Mouse (Mus musculus) kidney, postnatal 25 days (tissue): ENCODE measurements around the gene Sspn.

Experiments used
- DNase-seq, 2 experiments: peaks; one replicate each; pipeline ENCODE4 v3.0.0; 2021; ENCODE audit warnings: mixed read lengths in 2 of 2

The Sspn gene

DNA sequence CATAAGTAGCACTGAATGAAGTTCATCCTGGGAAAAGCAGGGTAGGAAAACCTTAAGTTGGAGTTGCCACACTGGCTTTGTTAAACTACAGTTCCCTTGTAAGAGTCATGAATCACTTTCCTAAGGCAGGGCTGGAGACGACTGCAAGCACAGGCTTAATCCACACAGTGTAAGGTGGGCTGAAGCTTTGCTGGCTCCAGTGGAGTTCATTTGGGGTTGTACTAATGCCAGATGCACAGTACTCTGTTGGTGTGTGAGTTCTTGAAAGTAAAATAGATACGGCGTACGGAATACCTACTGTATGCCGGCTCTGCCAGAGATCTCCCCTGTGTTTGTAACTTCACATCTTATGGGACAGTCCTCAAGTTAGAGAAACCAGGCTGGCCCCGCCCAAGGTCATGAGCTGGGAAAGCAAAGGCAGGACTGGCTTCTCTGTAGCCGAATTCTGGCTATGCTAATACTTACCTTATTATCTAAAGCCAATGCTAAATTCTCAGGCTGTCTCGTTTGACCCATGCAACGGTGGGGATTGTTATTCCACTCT is 3.3 kb downstream of the Sspn start:
- no peak for DNase-seq

DNA sequence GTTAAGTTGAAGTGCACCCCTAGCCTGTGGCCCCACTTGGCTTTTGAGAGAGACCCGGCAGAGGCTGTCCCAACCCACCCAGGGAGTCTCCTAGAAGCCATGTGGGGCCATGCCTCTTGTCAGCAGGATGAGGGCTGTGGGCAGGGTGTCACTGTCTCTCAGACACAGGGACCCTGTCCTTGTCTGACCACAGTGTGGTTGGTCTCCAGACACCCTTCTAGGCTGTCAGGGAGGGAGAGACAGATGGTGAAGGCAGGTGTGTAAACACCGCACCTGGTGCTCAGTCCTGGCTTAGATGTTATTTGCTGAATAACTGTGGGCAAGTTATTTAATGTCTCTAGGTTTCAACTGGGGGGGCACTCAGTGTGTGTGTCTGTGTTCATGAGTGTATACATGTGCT is 4.5 kb downstream of the Sspn start:
- DNase-seq, result no peak

DNA sequence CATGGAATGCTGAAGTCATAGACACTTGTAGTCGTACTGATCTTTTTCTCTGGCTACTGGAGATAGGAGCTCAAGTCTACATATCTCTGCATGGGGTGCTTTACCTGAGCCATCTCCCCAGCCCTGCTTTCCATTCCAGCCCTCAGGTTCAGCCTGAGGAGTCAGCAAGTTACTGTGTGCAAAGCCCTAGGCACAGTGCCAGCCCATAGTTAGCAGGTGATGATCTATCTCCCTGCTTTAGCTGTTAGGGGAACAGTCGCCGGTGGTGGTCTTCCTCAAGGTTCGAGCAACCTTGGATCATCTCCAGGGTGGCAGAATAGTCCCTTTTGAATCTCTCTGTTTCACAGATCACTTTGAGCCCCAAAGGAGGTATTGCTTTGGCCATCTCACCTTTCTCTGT is 5.1 kb downstream of the Sspn start:
- peak; percentile 62 to 65 for DNase-seq

DNA sequence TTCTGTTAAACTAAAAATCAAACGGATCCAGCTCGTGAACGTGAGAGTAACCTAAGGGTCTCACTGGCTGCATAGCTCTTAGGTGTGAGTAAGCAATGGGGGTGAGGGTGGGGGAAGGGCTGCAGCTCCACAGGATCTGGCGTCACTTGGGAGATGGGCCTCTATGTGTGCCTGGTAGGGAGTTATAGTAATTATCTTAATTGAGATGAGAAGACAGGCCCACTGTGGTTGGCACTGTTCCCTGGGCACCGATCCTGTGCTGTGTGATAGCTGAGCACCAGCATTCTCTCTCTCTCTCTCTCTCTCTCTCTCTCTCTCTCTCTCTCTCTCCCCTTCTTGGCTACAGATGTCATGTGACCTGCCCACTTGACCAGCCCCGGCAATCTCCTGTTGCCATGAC is 9.4 kb downstream of the Sspn start:
- DNase-seq, result no peak

DNA sequence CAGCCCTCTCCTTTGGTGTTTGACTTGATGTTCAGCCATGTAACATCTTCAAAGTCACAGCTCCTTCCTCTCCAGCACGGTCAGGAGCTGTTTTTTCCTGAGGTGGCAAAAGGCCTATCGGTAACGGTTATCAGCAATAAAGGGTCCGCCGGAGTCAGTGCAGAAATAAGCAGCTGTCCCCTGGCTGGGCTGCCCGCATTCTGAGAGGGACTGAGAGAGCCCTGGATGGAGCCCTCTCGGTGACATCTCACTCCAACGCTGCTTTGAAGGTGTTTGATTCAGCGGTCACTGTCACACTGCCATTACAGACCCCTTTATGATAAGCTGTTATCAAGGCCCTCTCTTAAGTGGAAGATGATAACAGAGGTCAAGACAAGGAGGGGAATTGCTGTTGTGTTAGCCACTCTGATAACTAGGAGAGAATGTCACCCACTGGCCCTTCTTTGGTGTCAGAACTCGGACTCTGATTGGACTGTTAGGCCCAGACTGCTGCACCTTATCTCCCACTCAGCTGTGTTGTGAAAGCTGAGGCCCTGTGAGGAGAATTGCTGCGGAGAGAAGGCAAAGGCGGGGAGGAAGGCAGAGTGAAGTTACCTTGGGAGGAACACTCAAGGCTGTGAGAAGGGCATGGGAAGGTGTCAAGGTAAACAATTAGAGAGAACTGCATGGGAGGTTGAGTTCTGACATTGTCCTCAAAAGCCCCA is 11.0 kb downstream of the Sspn start:
- no peak for DNase-seq

DNA sequence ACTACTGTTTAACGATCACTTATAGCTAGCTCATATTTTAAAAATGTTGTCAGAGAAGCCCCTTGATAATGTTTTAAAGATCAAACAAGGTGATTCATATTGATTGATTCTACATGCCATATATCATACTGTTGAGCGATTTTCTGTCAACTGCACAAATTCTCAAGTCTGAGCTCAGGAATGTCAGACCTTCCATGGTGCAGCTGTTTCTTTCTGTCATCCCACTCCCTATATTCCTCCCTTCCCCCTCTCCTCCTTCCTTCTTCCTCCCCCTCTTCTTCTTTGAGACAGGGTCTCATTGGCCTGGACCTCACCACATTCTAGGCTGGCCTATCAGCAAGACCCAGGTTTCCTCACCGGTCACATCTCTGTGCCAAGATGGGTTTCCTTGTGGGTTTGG is 12.0 kb downstream of the Sspn start:
- DNase-seq, result no peak

DNA sequence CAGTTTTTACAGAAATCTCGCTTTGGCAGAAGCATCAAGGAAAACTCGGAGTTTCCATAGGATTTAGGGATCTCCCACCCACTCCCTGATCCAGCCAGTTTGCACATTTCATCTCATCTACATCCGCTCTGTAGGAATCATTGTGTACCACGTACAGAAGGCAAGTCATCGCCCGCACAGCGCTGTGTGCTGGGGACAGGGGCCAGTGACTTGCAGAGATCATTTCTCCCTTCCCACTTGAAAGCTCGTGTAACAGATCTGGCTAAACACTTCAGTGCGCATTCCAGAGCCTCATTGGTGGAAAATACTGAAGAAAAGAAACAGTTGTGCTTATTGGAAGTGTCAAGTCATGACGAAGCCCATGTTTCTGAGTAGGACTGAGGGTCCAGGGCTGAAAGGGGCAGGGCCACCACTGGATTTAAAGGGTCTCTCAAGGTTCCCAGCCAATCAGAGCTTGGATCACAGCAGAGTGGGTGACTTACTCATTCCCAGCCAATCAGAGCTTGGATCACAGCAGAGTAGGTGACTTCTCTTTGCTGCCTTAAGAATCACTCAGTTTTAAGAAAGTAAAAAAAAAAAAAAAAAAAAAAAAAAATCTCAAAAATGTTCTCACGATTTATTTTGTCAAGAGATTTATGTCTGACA is 14.4 kb downstream of the Sspn start:
- DNase-seq, result no peak

DNA sequence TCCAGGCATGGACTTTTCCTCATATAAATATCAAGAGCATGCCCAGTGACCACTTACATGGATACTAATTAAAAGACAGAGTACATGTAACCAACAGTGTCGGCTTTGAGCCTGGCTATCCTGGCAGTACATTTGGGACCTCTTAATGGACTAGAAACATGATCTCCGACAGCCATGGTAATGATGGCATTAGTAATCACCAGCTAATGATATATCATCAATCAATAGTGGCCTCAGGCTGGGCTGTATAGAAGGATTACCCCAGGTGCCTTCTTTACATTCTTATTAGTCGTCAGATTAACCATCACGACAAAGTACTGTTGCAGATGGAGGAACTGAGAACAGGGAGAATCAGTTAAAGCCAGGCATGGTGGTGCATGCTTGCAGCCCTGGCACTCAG is 17.6 kb downstream of the Sspn start:
- no peak for DNase-seq

DNA sequence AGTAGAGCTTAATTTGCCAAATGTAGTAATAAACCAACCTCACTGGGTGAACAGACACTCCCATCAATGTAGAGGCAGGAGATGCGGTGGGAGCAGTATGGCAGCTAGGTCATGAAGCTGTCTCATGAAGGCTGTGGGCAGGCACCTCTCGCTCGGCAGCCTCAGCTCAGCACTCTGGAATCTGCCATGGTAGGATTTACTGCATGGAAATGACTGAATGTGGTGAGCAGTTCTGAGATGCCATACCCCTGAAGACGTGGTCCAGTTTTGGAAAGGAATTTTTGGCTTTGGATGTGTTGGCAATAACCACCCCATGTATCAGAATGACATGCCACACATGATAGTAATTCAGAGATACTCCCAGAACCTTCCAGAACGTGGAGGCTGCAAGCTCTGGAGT is 19.2 kb downstream of the Sspn start:
- no peak for DNase-seq

DNA sequence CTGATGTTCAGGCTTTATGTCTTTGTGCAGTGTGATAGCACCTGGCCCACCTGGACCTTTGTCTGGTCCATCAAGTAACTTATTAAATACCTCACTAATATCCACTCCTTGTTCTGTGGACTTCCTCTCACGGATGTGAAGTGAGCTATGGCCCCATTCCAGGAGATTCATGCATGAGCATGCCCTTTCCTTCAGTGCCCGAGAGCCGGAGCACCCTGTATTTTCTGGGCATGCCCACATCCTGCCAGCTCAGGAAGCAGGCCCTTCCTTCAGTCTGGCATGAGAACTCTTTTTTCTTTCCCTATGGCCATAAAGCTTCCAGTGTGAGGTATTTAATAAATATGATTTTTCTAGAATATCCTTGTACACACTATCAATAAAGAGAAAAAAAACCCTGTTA is 21.2 kb downstream of the Sspn start:
- peak; percentile 13 to 60 for DNase-seq

DNA sequence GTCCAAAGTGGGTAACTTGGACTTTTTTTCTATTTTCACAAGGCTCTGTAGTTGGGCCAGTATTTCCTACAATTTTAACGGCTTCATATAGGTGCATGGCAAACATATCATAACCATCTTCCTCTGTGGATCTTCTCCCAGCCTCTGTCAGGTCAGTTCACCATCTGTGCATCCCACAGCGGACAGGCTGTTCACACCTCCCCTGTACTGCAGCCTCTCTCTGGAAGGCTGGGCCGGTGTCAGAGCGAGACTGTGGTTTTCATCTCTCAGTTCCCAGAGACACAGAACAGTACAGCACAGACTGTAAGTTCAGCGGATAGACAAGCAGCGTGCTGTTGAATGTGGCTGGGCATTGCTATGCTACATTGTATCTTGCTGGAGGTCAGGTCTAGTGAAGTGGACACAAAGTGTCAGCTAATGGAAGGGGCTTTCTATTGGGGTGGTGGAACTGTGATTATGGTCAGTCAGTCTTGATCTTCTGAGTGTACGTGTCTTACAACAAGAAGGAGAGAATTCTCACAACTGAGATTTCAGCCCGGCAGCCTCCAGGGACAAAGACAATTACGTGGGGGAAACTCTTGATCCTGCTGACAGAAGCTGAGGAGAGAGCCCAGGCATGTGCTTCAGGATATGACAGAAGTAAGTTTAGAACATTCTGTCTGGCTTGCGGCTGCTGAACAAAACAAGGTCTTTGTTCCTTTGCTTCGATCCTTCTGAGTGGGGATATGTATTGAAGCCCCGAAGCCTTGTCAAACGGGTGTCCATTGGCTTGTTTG is 21.9 kb downstream of the Sspn start:
- no peak for DNase-seq

DNA sequence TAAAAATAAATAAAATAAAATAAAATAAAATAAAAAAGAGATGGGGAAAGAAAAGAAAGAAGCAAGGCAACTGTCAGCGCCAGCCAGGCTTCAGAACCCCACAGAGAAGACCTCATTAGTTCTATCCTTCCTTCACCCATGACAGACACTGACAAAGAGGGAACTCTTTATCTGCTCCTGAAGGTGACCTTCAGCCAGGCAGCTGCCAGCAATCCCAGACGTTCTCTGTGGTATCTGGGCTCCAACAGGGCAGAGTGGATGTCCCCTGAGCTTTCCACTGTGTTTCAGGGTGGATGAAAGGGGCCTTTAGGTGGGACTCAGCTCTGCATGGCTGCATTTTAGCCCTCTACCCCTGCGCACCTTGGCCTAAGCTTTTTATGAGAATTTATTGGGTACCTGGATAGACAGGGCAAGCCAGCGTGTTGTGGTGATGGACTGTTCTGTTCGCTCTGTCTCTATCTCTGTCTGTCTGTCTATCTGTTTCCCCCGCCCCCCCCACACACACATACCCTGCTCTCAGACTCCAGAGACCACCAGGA is 26.1 kb downstream of the Sspn start:
- peak in 1 of 2 experiments; percentile 18 for DNase-seq

DNA sequence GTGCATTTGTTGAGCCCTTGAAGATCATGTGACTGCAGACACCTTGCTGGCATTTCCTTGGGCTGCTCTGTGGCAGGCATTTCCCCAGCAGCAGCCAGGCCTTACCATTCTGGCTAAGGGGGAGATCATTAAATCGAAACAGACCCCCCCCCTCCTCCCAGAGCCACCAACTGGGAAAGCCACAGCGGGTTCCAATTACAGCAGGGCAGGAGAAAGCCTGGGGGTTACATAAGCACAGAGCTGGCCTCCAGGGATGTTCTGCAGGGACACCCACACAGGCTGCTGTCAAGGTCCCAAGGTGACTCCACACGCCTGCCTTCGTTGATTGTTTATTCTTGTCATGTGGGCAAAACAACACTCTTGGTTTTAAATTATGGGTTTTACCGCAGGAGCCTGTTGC is 26.6 kb downstream of the Sspn start:
- no peak for DNase-seq

DNA sequence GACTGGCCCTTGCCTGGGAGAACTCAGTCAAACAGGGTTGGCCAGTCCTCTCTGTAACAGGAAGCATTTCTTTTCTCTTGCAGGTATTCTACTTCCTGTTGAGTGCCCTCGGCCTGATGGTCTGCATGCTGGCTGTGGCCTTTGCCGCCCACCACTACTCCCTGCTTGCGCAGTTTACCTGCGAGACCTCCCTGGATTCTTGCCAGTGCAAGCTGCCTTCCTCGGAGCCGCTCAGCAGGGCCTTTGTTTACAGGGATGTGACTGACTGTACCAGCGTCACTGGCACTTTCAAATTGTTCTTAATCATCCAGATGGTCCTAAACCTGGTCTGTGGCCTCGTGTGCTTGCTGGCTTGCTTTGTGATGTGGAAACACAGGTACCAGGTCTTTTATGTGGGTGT is 29.6 kb downstream of the Sspn start:
- no peak for DNase-seq

DNA sequence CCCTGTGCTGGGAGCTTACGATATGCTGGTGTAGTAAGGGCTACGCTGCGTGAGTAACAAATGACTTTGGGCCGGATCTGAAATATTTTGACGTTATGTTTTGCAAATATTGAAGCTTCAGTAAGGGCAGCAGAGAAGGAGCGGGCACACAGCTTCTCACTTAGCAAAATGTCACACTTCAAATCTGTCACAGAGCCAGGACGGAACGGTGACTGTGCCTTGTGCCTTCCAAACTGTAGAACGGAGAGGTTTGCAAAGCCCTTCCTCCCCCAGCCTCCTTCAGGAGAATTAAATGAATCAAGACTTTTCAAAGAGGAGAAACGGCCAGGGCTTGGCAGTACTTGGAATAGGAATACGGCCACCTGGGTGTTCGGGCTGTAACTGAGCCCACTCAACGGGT is 32.5 kb downstream of the Sspn start:
- no peak for DNase-seq

DNA sequence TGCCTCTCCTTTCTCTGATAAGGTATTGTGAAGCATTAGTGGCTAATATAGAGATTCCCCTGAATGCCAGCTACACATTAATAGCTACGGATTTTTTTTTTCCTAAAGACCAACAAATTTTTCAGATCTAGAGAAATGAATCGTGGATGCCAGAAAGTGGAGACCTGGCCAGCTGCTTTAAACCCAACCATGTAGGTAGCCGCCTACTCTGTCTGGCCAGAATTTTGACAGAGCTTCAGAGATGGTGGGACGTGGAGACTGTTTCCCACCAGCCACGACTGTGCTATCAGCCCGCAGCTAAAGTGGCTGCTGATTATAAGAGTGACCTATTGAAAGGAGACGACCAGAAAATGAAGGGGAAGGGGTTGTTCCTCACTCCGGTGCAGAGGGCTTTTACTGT is 36.3 kb downstream of the Sspn start:
- no peak for DNase-seq

DNA sequence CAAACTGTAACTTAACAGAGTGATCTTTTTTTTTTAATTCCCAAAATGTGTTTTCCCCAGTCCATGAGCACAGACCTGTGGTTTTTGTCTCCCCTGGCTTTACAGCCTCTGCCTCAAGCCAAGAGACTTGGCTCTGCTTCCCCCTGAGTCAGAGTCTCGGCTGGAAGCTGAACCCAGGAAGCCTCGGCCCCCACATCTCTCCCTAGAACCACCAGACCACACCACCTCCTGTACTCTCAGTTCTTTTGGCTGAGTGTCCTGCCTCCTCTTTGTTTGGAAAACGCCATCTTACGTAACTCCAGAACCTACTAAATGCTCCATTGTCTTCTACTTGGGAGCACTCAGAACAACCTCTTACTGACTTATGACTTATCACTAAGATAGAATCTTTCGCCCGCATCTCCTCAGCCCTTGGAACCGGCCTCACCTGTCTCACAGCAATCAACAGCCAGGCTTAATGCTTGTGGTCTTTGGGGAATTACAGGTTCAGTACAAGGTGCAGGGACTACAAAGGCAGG is 36.9 kb downstream of the Sspn start:
- no peak for DNase-seq

DNA sequence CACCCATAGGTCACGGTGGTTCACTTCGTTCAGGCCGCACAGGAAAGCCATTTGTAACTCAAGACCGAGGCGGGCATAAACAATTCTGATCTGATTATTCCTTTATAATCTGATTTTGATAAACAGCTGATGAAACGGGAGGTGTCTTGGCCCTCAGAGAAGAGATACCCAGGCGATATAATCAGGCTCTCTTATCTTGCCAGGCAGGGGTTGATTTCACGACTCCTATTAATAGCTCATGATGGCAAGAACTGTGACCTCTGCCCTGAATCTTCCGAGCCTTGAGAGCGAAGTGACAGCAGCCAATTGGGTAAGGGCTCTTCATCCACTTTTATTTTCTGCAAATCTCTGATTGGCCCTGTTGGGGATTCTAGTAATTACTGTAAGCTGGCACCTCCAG is 37.4 kb downstream of the Sspn start:
- DNase-seq, result no peak

DNA sequence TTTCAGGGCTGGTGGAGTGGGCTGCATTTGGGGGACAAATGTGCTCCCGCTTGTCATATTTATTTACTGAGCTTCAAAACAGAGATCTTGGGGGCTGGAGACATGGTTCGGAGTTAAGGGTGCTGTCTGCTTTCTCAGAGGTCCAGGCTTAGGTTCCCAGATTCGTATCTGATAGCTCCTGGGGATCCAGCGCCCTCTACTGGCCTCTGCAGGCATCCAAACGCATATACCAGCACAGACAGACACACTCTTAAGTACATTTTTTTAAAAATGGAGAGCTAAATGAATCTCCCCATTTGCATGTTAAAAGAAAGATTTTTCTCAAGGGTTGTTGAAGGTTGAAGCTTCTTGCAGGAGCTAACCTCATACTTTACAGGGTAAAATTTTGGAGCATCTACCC is 38.1 kb downstream of the Sspn start:
- no peak for DNase-seq

DNA sequence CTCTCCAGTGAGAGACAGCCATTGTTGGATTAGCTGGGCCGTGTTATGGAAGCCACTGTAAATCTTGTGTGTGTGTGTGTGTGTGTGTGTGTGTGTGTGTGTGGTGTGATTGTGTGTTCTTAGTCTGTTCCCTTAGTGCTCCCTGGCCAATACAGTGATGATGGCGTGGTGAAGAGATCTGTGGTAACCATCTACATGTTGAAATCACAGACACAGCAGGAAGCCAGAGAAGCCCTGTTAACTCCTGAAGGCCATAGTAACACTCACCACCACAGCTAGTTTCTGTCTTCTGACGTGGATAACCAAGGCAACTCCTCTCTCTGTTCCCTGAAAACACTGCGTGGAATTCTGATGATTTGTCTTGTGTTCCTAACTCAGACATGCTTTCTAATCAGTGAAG is 40.7 kb downstream of the Sspn start:
- DNase-seq, result no peak

DNA sequence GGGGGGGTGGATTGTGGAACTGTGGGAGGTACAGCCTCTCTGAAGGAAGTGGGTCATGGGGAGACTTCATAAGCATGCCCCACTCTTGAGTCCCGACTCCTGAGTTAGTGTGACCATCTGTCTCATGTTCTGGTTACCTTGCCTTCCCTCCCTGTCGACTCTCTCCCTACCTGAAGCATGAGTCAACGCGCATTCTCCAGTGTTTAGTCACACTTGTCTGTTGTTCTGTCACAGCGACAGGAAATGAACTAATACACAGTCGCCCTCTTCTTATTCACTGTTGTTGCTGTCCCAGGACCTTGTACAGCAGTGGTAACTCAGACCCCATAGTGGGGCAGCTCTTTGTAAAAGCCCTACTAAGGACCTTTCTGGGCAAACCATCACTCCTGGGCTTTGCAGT is 41.4 kb downstream of the Sspn start:
- no peak for DNase-seq

DNA sequence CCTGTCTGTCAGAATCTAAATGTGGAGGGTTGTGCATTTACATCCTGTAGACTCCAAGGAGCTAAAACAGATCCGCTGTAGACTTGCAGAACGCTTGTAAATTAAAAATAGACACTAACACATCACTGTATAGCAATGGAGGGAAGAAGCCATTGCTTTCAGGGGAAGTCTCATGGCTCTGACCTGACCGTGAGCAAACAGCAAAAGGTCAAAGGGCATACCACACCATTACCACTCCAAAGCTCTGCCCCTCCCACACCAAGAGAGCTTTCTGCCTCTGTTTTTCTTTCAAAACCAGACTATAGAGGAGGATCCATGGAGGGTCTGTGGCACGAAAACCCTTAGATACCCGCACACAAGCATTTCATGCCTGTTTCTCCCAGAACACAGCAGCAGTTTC is 41.9 kb downstream of the Sspn start:
- no peak for DNase-seq

DNA sequence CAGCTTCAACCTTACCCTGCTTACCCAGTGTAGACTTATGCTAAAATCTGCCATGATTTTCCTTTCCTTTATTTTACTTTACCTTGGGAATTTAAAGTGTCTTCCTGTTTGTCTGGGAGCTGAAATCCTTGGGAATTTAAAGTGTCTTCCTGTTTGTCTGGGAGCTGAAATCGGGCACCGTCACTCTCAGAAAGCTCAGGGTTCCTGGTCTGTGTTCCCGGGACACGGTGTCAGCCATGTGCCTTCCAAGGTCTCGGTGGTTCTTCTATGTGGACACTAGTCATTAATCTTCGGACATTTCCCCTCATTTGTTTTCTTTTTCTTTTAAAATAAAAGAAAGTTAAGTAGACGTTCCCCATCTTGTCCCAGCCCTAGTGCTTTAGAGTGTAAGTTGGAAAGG is 43.3 kb downstream of the Sspn start:
- no peak for DNase-seq
